Mouse (Mus musculus) CH12.LX (cell line): ENCODE results near the gene Gsc. TPM values are rescaled to one million over a fixed set of nuclear protein-coding genes. Genes with fewer than 3 reads are reported as not detected.

Experiments used
- DNase-seq: peaks from one replicate; pipeline ENCODE4 v3.0.0-alpha.2; 2013; ENCODE audit errors: extremely low read depth
- H3K27ac ChIP-seq: 2 replicates; pipeline ENCODE4 v1.5.1; 2012; ENCODE audit warnings: low read depth, mild to moderate bottlenecking, control low read depth, moderate library complexity; ENCODE audit not compliant: insufficient read depth
- H3K27me3 ChIP-seq: replicated peaks from 2 replicates; pipeline ENCODE3; 2012; ENCODE audit warnings: inconsistent platforms
- H3K36me3 ChIP-seq, 2 experiments: replicated peaks in 1 of 2; 2 replicates each; pipeline versions ENCODE3 to v1.6.1; 2012; ENCODE audit warnings: inconsistent platforms in 1 of 2, low read length in 1 of 2, mild to moderate bottlenecking in 1 of 2, mixed read lengths in 1 of 2, moderate library complexity in 1 of 2; ENCODE audit not compliant: control insufficient read depth in 1 of 2, insufficient read depth in 1 of 2
- H3K4me1 ChIP-seq, 2 experiments: 2 replicates each; pipeline ENCODE4 v1.6.1; 2012; ENCODE audit warnings: inconsistent platforms in 1 of 2, moderate library complexity in 1 of 2; ENCODE audit not compliant: insufficient read depth in 2 of 2, control insufficient read depth in 1 of 2
- H3K4me2 ChIP-seq: 2 replicates; pipeline ENCODE4 v1.6.1; 2012; ENCODE audit warnings: low read depth, mild to moderate bottlenecking, control low read depth; ENCODE audit not compliant: poor library complexity, insufficient read depth, severe bottlenecking
- H3K4me3 ChIP-seq, 3 experiments: fragments of 150-350 bp in 1 of 3; sonication (generic) in 1 of 3; replicated peaks in 1 of 3; 2 replicates each; pipeline versions ENCODE3 to v1.5.1; 2011 to 2012; ENCODE audit warnings: low read depth in 2 of 3, low read length in 2 of 3, mild to moderate bottlenecking in 2 of 3, moderate library complexity in 2 of 3, control low read depth in 1 of 3, improper control_type of control experiment in 1 of 3, inconsistent platforms in 1 of 3, mixed read lengths in 1 of 3; ENCODE audit not compliant: poor library complexity in 1 of 3
- H3K79me2 ChIP-seq: replicated peaks from 2 replicates; pipeline ENCODE4 v1.6.1; 2012; ENCODE audit warnings: mild to moderate bottlenecking, moderate library complexity; ENCODE audit not compliant: control insufficient read depth, poor library complexity, insufficient read depth, severe bottlenecking; ENCODE audit errors: extremely low read depth
- H3K9ac ChIP-seq: 2 replicates; pipeline ENCODE4 v1.6.1; 2012; ENCODE audit warnings: low read depth, mild to moderate bottlenecking, control low read depth, moderate library complexity; ENCODE audit not compliant: insufficient read depth
- H3K9me3 ChIP-seq: replicated peaks from 2 replicates; pipeline ENCODE3; 2012; ENCODE audit warnings: low read length, inconsistent platforms, mixed read lengths
- BHLHE40 ChIP-seq: IDR thresholded peaks from 2 replicates; pipeline ENCODE4 v1.6.1; 2011; ENCODE audit warnings: mild to moderate bottlenecking, low read depth, low read length, improper control_type of control experiment
- CHD1 ChIP-seq: IDR thresholded peaks from 2 replicates; pipeline ENCODE4 v1.6.1; 2012; ENCODE audit warnings: low read depth, low read length, improper control_type of control experiment, inconsistent platforms
- CTCF ChIP-seq, 2 experiments: IDR thresholded peaks in 1 of 2; conservative IDR thresholded peaks in 1 of 2; 2 replicates each; pipeline ENCODE4 v1.5.1; 2011 to 2012; ENCODE audit warnings: low read depth in 2 of 2, low read length in 2 of 2, improper control_type of control experiment in 1 of 2, inconsistent platforms in 1 of 2, mild to moderate bottlenecking in 1 of 2, moderate library complexity in 1 of 2
- GABPA ChIP-seq: IDR thresholded peaks from 2 replicates; pipeline ENCODE4 v1.6.1; 2012; ENCODE audit warnings: low read depth, low read length, improper control_type of control experiment, inconsistent platforms; ENCODE audit not compliant: insufficient replicate concordance
- HCFC1 ChIP-seq: IDR thresholded peaks from 2 replicates; pipeline ENCODE4 v1.6.1; 2012; ENCODE audit warnings: low read depth, mild to moderate bottlenecking, inconsistent platforms, low read length, improper control_type of control experiment
- JUN ChIP-seq: IDR thresholded peaks from 2 replicates; pipeline ENCODE4 v1.6.1; 2011; ENCODE audit warnings: low read depth, mild to moderate bottlenecking, low read length, improper control_type of control experiment, moderate library complexity; ENCODE audit not compliant: insufficient read depth
- MAFK ChIP-seq: IDR thresholded peaks from 2 replicates; pipeline ENCODE4 v1.6.1; 2011; ENCODE audit warnings: low read length, improper control_type of control experiment; ENCODE audit not compliant: insufficient replicate concordance
- MYC ChIP-seq: IDR thresholded peaks from 2 replicates; pipeline ENCODE4 v1.6.1; 2011; ENCODE audit warnings: low read depth, mild to moderate bottlenecking, improper control_type of control experiment, low read length
- PAX5 ChIP-seq: IDR thresholded peaks from 2 replicates; pipeline ENCODE4 v1.6.1; 2012; ENCODE audit warnings: low read length, inconsistent platforms, mixed read lengths
- POLR2A ChIP-seq: IDR thresholded peaks from 2 replicates; pipeline ENCODE4 v1.6.1; 2011; ENCODE audit warnings: low read depth, mild to moderate bottlenecking, improper control_type of control experiment, low read length
- RAD21 ChIP-seq: IDR thresholded peaks from 2 replicates; pipeline ENCODE4 v1.6.1; 2011; ENCODE audit warnings: low read depth, mild to moderate bottlenecking, low read length, improper control_type of control experiment, moderate library complexity
- SIN3A ChIP-seq: IDR thresholded peaks from 2 replicates; pipeline ENCODE4 v1.6.1; 2012; ENCODE audit warnings: low read length, improper control_type of control experiment, inconsistent platforms
- SMC3 ChIP-seq: IDR thresholded peaks from 2 replicates; pipeline ENCODE4 v1.6.1; 2011; ENCODE audit warnings: low read depth, low read length, improper control_type of control experiment
- TCF12 ChIP-seq: IDR thresholded peaks from 2 replicates; pipeline ENCODE4 v1.6.1; 2014; ENCODE audit warnings: low read depth, mild to moderate bottlenecking, inconsistent platforms, low read length, improper control_type of control experiment
- UBTF ChIP-seq: IDR thresholded peaks from 2 replicates; pipeline ENCODE4 v1.6.1; 2012; ENCODE audit warnings: low read depth, mild to moderate bottlenecking, inconsistent platforms, low read length, improper control_type of control experiment, moderate library complexity
- USF1 ChIP-seq: IDR thresholded peaks from 2 replicates; pipeline ENCODE4 v1.6.1; 2014; ENCODE audit warnings: low read depth, mild to moderate bottlenecking, inconsistent platforms, low read length, improper control_type of control experiment
- USF2 ChIP-seq: conservative IDR thresholded peaks from 2 replicates; pipeline ENCODE4 v1.6.1; 2011; ENCODE audit warnings: low read depth, low read length, improper control_type of control experiment
- ZC3H11A ChIP-seq: IDR thresholded peaks from 2 replicates; pipeline ENCODE4 v1.6.1; 2012; ENCODE audit warnings: low read depth, mild to moderate bottlenecking, inconsistent platforms, low read length, improper control_type of control experiment
- ZMIZ1 ChIP-seq: IDR thresholded peaks from 2 replicates; pipeline ENCODE4 v1.6.1; 2012; ENCODE audit warnings: low read depth, mild to moderate bottlenecking, inconsistent platforms, low read length, improper control_type of control experiment
- dilution Hi-C: fragments of 300-500 bp; cut with MboI; formaldehyde crosslinking; loops from 2 replicates; pipeline ENCODE4 v1.14.3; 2020; ENCODE audit warnings: low sequenced_read_pairs; ENCODE audit not compliant: extremely low pct_unique_long_range_greater_than_20kb, extremely low pct_ligation_motif_present
- in situ Hi-C: fragments of 300-500 bp; cut with MboI; formaldehyde crosslinking; loops from 3 replicates; pipeline ENCODE4 v1.14.3; 2019; ENCODE audit warnings: low sequenced_read_pairs, low pct_ligation_motif_present, low pct_unique_long_range_greater_than_20kb, mixed read lengths
- polyA plus RNA-seq: library from polyadenylated mRNA; unstranded; fragments of >175 nt; gene quantifications from 2 replicates; pipeline ENCODE4 v1.2.1, GENCODE M21; 2012; ENCODE audit warnings: low read depth; ENCODE audit not compliant: insufficient read length
- total RNA-seq, 2 experiments: library from RNA; depleted of rRNA; stranded (reverse); fragments of 300-350 nt in 1 of 2; fragments of >200 nt in 1 of 2; gene quantifications; 2 replicates each; pipeline ENCODE4 v1.2.3; 2012 to 2014

Gene Gsc
- total and polyA plus RNA-seq, 3 experiments: not detected

GRCm38 (mm10) chr12:104453002-104453401, 20.1 kb downstream of the Gsc start:
- Histone ChIP-seq H3K9me3 (peaks cover 6% of the 10 kb centered on the region), H3K9ac (no peak overlapping the region), H3K27me3 (peaks cover 81% of the 10 kb centered on the region), H3K4me2 (no peak overlapping the region), H3K79me2 (no peaks in the 10 kb centered on the region), H3K36me3 (no peaks in the 10 kb centered on the region), H3K4me1 (no peaks in the 10 kb centered on the region), H3K4me3 (no peak overlapping the region), H3K27ac (no peak overlapping the region)
- no peak for DNase-seq
- no peak for TF ChIP-seq MYC
- no peak for TF ChIP-seq CTCF (conservative IDR thresholded peaks at IDR 0.05 in 1 of 2, IDR thresholded peaks at IDR 0.05 in 1 of 2; ENCODE audit: low read depth in 2 of 2, low read length in 2 of 2)
- TF ChIP-seq HCFC1: no peak
- no peak for TF ChIP-seq MAFK
- TF ChIP-seq ZC3H11A: no peak
- no peak for TF ChIP-seq CHD1
- TF ChIP-seq UBTF: no peak
- TF ChIP-seq PAX5: no peak
- TF ChIP-seq POLR2A: no peak
- TF ChIP-seq USF2: no peak
- TF ChIP-seq TCF12: no peak
- no peak for TF ChIP-seq GABPA
- no peak for TF ChIP-seq BHLHE40
- TF ChIP-seq SIN3A: no peak
- dilution Hi-C loops: no loop called here
- in situ Hi-C loops: no loop called here

- Histone ChIP-seq H3K4me3 (no peak overlapping the region), H3K27me3 (peaks cover 59% of the 10 kb centered on the region), H3K4me2 (no peak overlapping the region), H3K4me1 (no peaks in the 10 kb centered on the region), H3K27ac (no peak overlapping the region), H3K9me3 (peaks cover 2% of the 10 kb centered on the region), H3K9ac (no peak overlapping the region), H3K79me2 (no peaks in the 10 kb centered on the region), H3K36me3 (no peaks in the 10 kb centered on the region)
- in situ Hi-C loops (no loop called here), dilution Hi-C loops (no loop called here)
- no peak for DNase-seq
- no peak for TF ChIP-seq MYC
- TF ChIP-seq SMC3: no peak
- no peak for TF ChIP-seq RAD21
- TF ChIP-seq JUN: no peak
- TF ChIP-seq ZMIZ1: no peak
- no peak for TF ChIP-seq USF1
Measured at GRCm38 (mm10) chr12:104450257-104450656, 22.9 kb downstream of the Gsc start.
